8 mouse cellular contexts compared by ENCODE assay signal in the genomic region with DNA sequence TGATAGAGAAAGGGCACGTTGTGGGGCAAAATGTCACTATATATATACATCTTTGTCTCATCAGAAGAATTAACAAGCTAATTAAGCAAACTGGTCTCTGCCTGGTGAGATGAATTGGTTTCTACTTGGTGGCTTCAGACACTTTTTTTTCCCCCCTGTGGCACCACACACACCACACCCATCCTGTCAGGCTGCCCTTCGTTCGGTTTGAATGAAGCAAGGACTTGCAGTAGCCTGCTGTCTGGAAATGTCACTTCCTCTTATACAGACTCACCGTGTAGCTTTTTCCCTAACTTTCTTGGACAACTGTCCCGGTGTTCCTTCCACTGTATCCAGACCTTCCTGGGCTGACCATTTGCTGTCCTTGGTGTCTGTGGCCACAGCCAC.
A peak's percentile ranks its signal among the peaks of the same experiment; 100 is the strongest.
DNase-seq lines count a peak whose midpoint lies in the region; ATAC-seq and TF ChIP-seq lines count a peak whose summit lies in the region.
"Had no signal": no experiment of that assay in that cellular context is flagged by ENCODE, and none has a peak within 500 bp of the region (broad histone marks: within the 10 kb centered on the region; RNA-seq: fewer than 3 reads in every experiment).

No protein-coding gene starts in this region.

- H3K9me3 ChIP-seq in limb, embryonic 14.5 days (ENCODE audit: control insufficient read depth, low read length) = no peaks in the 10 kb centered on the region

- ATAC-seq in limb, embryonic 14.5 days (ENCODE audit: low FRiP score, low read depth) = no peak
- ATAC-seq in frontal cortex, adult (ENCODE audit: low TSS enrichment) = no peak

- no peaks in the 10 kb centered on the region for H3K27me3 ChIP-seq in limb, embryonic 14.5 days (ENCODE audit: control insufficient read depth, insufficient read depth, low read length)
- no peaks in the 10 kb centered on the region for H3K27me3 ChIP-seq in splenic B cell, adult 2 months (ENCODE audit: control insufficient read depth, insufficient read depth, low read length, poor library complexity, severe bottlenecking)

- 0 out of 2 replicates have a peak overlapping the region, but pooled peaks have one; percentile 2 for H3K4me2 ChIP-seq in limb, embryonic 14.5 days (replicated peaks; ENCODE audit: low read depth, low read length, severe bottlenecking)

- TF ChIP-seq CTCF in left cerebral cortex, adult 2 months (IDR thresholded peaks at IDR 0.05) = no peak

- peaks cover 14% of the 10 kb centered on the region for H3K4me1 ChIP-seq in limb, embryonic 14.5 days (ENCODE audit: control insufficient read depth, insufficient read depth, low read length)

- H3K4me3 ChIP-seq in left cerebral cortex, adult 2 months = peak overlapping the region; percentile 71
- H3K4me3 ChIP-seq in limb, embryonic 14.5 days (replicated peaks; ENCODE audit: low read length) = no peak overlapping the region

- no peak for TF ChIP-seq POLR2A in limb, embryonic 14.5 days (IDR thresholded peaks at IDR 0.05; ENCODE audit: borderline replicate concordance, extremely low read depth, insufficient read depth, insufficient read length)

- WGBS in limb, embryonic 14.5 days = 49% methylated on average over 5 of the region's 5 CpGs

- peak overlapping the region; percentile 96 for H3K27ac ChIP-seq in left cerebral cortex, adult 2 months
- 0 out of 2 replicates have a peak overlapping the region, but pooled peaks have one; percentile 28 for H3K27ac ChIP-seq in limb, embryonic 14.5 days (replicated peaks; ENCODE audit: low read depth, low read length)

- no peaks in the 10 kb centered on the region for H3K36me3 ChIP-seq in limb, embryonic 14.5 days (ENCODE audit: control insufficient read depth, insufficient read depth, low read length)
- H3K36me3 ChIP-seq in splenic B cell, adult 2 months (ENCODE audit: control insufficient read depth, insufficient read depth, low read length, poor library complexity, severe bottlenecking) = no peaks in the 10 kb centered on the region

- no peak overlapping the region for H3K9ac ChIP-seq in limb, embryonic 14.5 days (ENCODE audit: low read depth, low read length, severe bottlenecking)

- DNase-seq in left cerebral cortex, adult 2 months (ENCODE audit: extremely low spot score in 1 of 2, low spot score in 2 of 2) = no peak
- DNase-seq in left cerebral cortex, adult 11 months (ENCODE audit: low spot score) = no peak
- peak; percentile 51 to 54 for DNase-seq in heart, adult 9 months (ENCODE audit: low spot score in 2 of 2)
- no peak for DNase-seq in limb, embryonic 14.5 days (ENCODE audit: low spot score)
- peak; percentile 30 for DNase-seq in splenic B cell, adult 2 months (ENCODE audit: low read depth, low spot score)
- no peak for DNase-seq in cerebellum, postnatal 14 days
- DNase-seq: layer of hippocampus, postnatal 36 days had no signal

- intact Hi-C loops in left cerebral cortex, adult 2 months (cut with DNase I) = loop anchor here (5.0 kb wide), 1 partner anchor 85 kb away; no protein-coding TSS in a partner anchor

Comparison
In these comparisons a context has a peak if more than half of its experiments do, and no peak if none do; other contexts are left out.
1. DNase-seq: peak in heart, adult 9 months (2 of 2) and splenic B cell, adult 2 months (single experiment); none in left cerebral cortex, adult 2 months (0 of 2), left cerebral cortex, adult 11 months (single experiment), limb, embryonic 14.5 days (single experiment) and cerebellum, postnatal 14 days (0 of 2).